Mouse (Mus musculus) spleen, adult 2 months (tissue): ENCODE results near the gene Ppm1j. TPM values are rescaled to one million over a fixed set of nuclear protein-coding genes. Genes with fewer than 3 reads are reported as not detected.
"Not testable (repeated sequence)": the region's sequence is repeated elsewhere in the genome, so short reads cannot be mapped to it uniquely, and the experiment has no call there.

Experiments used
- DNase-seq, 2 experiments: peaks; one replicate each; pipeline versions ENCODE4 v3.0.0 to v3.0.0-alpha.2; 2012 to 2021; ENCODE audit warnings: low spot score in 2 of 2, low read depth in 1 of 2
- H3K27ac ChIP-seq: fragments of 200-500 bp; 2 replicates; pipeline ENCODE4 v1.5.1; 2012; ENCODE audit warnings: low read length, inconsistent platforms; ENCODE audit not compliant: insufficient read depth
- H3K27me3 ChIP-seq: fragments of 200-500 bp; 2 replicates; pipeline ENCODE4 v1.6.1; 2012; ENCODE audit warnings: mild to moderate bottlenecking, moderate library complexity, low read length, inconsistent platforms; ENCODE audit not compliant: control insufficient read depth, insufficient read depth
- H3K36me3 ChIP-seq: fragments of 200-500 bp; 2 replicates; pipeline ENCODE4 v1.6.1; 2012; ENCODE audit warnings: mild to moderate bottlenecking, low read length, inconsistent platforms; ENCODE audit not compliant: control insufficient read depth, insufficient read depth
- H3K4me1 ChIP-seq: fragments of 200-500 bp; 2 replicates; pipeline ENCODE4 v1.6.1; 2011; ENCODE audit warnings: inconsistent platforms; ENCODE audit not compliant: control insufficient read depth, insufficient read depth, insufficient read length
- H3K4me3 ChIP-seq: fragments of 200-500 bp; 2 replicates; pipeline ENCODE4 v1.5.1; 2011; ENCODE audit warnings: mild to moderate bottlenecking, inconsistent platforms; ENCODE audit not compliant: insufficient read depth, insufficient read length; ENCODE audit errors: extremely low read depth
- CTCF ChIP-seq: fragments of 200-500 bp; IDR thresholded peaks from 2 replicates; pipeline ENCODE4 v1.5.1; 2011; ENCODE audit warnings: mild to moderate bottlenecking, inconsistent platforms; ENCODE audit not compliant: insufficient read depth, insufficient read length, insufficient replicate concordance; ENCODE audit errors: extremely low read depth
- POLR2A ChIP-seq: fragments of 200-500 bp; IDR thresholded peaks from 2 replicates; pipeline ENCODE4 v1.6.1; 2011; ENCODE audit warnings: low read depth, low read length, inconsistent platforms
- WGBS: fragments of 180-500 bp; shearing (Covaris S2); methylation state at CpG from one replicate; pipeline ENCODE4 v1.1.7; 2018; 5-methylcytosine and 5-hydroxymethylcytosine counted together
- polyA plus RNA-seq: library from polyadenylated mRNA; depleted of rRNA; stranded (reverse); fragments of >200 nt; gene quantifications from 2 replicates; pipeline ENCODE4 v1.2.3, GENCODE M21; 2012

Ppm1j gene
- polyA plus RNA-seq, 1 experiment: 13.1 TPM

DNA sequence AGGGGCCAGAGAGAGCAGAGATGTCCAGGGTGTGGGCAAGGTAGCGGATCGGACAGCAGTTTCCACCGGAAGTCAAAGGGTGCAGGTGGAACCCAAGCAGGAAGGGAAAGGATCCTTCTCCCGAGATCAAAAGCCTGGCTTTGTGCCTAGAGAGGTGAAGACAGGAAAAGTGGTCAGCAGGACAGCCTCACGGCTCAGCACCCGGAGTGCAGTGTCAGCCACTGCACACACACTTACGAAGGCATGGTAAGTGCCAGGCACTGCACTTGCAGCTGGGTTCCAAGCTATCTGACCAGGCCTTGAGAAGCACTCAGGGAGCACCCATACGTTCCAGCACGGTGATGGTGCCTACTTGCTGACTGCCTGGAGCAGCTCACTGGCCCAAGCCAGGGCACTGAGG lies 24.7 kb downstream of the Ppm1j start:
- Histone ChIP-seq H3K4me1 (no peaks in the 10 kb centered on the region), H3K36me3 (peaks cover 22% of the 10 kb centered on the region), H3K4me3 (no peak overlapping the region), H3K27ac (no peak overlapping the region), H3K27me3 (no peaks in the 10 kb centered on the region)
- no peak for DNase-seq
- WGBS: 93% methylated on average over 9 of the region's 9 CpGs
- TF ChIP-seq POLR2A (no peak), CTCF (no peak)

DNA sequence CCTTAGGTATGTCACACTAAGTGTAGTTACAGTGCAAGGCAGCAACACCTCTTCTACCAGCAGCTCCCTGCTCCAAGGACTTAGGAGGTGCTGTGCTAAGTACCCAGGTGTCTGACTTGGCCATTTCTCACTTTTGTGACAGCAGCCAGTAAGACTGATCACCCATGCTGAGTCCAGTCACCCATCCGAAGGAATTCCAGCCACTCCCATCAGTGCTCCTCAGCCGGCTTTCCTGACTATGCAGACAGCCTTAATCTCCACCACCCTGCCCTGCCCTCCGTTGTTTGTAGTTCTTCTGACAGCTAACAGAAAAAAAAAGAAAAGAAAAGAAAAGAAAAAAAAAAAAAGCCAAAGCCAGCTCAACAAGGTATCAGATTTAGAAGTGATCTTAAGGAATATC lies 30.9 kb downstream of the Ppm1j start:
- Histone ChIP-seq H3K27me3 (no peaks in the 10 kb centered on the region), H3K36me3 (no peaks in the 10 kb centered on the region), H3K4me1 (peaks cover 2% of the 10 kb centered on the region; the same call in 1 of the 2 replicates), H3K27ac (no peak overlapping the region), H3K4me3 (no peak overlapping the region)
- DNase-seq: no peak
- TF ChIP-seq POLR2A (no peak), CTCF (no peak)
- 89% methylated on average over 3 of the region's 3 CpGs for WGBS

- Histone ChIP-seq H3K27me3 (no peaks in the 10 kb centered on the region), H3K4me1 (peaks cover 2% of the 10 kb centered on the region; the same call in 1 of the 2 replicates), H3K36me3 (no peaks in the 10 kb centered on the region), H3K27ac (no peak overlapping the region), H3K4me3 (no peak overlapping the region)
- DNase-seq: no peak
- 69% methylated on average over 4 of the region's 4 CpGs for WGBS
- TF ChIP-seq POLR2A (no peak), CTCF (no peak)
Measured at GRCm38 (mm10) chr3:104812254-104812653, 31.4 kb downstream of the Ppm1j start.

DNA sequence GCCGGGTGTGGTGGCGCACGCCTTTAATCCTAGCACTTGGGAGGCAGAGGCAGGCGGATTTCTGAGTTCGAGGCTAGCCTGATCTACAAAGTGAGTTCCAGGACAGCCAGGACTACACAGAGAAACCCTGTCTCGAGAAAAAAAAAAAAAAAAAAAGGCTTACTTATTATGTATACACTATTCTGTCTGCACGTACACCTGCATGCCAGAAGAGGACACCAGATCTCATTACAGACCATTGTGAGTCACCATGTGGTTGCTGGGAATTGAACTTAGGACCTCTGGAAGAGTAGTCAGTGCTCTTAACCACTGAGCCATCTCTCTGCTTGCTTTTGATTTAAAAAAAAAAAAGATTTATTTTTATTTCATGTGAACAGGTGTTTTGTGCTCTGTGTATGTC lies 32.4 kb downstream of the Ppm1j start:
- H3K4me1 ChIP-seq, H3K27me3 ChIP-seq, DNase-seq, H3K4me3 ChIP-seq, H3K27ac ChIP-seq, H3K36me3 ChIP-seq: not testable (repeated sequence)
- WGBS: 94% methylated on average over 7 of the region's 7 CpGs

GRCm38 (mm10) chr3:104814746-104815145 lies 33.9 kb downstream of the Ppm1j start:
- TF ChIP-seq POLR2A: no peak
- TF ChIP-seq CTCF: no peak
- WGBS: 90% methylated on average over 1 of the region's 1 CpGs
- DNase-seq: no peak
- H3K4me1 ChIP-seq: peaks cover 2% of the 10 kb centered on the region; the same call in 1 of the 2 replicates
- no peak overlapping the region for H3K4me3 ChIP-seq
- no peaks in the 10 kb centered on the region for H3K27me3 ChIP-seq
- H3K36me3 ChIP-seq: no peaks in the 10 kb centered on the region
- no peak overlapping the region for H3K27ac ChIP-seq

GRCm38 (mm10) chr3:104815346-104815745 lies 34.5 kb downstream of the Ppm1j start:
- TF ChIP-seq CTCF: no peak
- no peak for TF ChIP-seq POLR2A
- H3K4me3 ChIP-seq: no peak overlapping the region
- H3K36me3 ChIP-seq: no peaks in the 10 kb centered on the region
- H3K27ac ChIP-seq: no peak overlapping the region
- WGBS: 88% methylated on average over 2 of the region's 2 CpGs
- DNase-seq: no peak
- no peaks in the 10 kb centered on the region for H3K27me3 ChIP-seq
- H3K4me1 ChIP-seq: peaks cover 2% of the 10 kb centered on the region; the same call in 1 of the 2 replicates

- Histone ChIP-seq H3K27me3 (no peaks in the 10 kb centered on the region), H3K27ac (no peak overlapping the region), H3K36me3 (peaks cover 2% of the 10 kb centered on the region; the same call in 1 of the 2 replicates), H3K4me1 (peaks cover 2% of the 10 kb centered on the region; the same call in 1 of the 2 replicates), H3K4me3 (no peak overlapping the region)
- TF ChIP-seq POLR2A (no peak), CTCF (no peak)
- 97% methylated on average over 7 of the region's 7 CpGs for WGBS
- no peak for DNase-seq
Measured at GRCm38 (mm10) chr3:104816130-104816529, 35.3 kb downstream of the Ppm1j start.
